Mouse (Mus musculus): ENCODE data around the gene A930017K11Rik. TPM values are rescaled to one million over a fixed set of nuclear protein-coding genes. Genes with fewer than 3 reads are reported as not detected.

A930017K11Rik gene
- polyA plus RNA-seq, 1 experiment from 2014 or later, result not detected

GRCm38 (mm10) chr17:25944366-25945163 is 7.8 kb downstream of the A930017K11Rik start, which contains the start of the genes Pigq and Nhlrc4:
Gene Pigq (minus strand): TSS chr17:25944936.
Gene Nhlrc4 (minus strand): TSS chr17:25944961.
- H3K9me3 ChIP-seq (ENCODE audit: low read length), result no peaks in the 10 kb centered on the region
- no peaks in the 10 kb centered on the region for H3K27me3 ChIP-seq (replicated peaks; ENCODE audit: insufficient read depth, low read length)
- H3K27ac ChIP-seq (ENCODE audit: low read length), result no peak within 1 kb of the TSS
- DNase-seq (ENCODE audit: low spot score) (no peak), ATAC-seq (no peak)
- H3K4me3 ChIP-seq (ENCODE audit: low read depth, low read length), result no peak within 1 kb of the TSS
- H3K36me3 ChIP-seq (ENCODE audit: insufficient read depth, low read length), result no peaks in the 10 kb centered on the region
- H3K4me2 ChIP-seq (replicated peaks; ENCODE audit: low read depth, low read length), result no peak within 1 kb of the TSS
- WGBS, result 35% methylated on average over 5 of the region's 6 CpGs
- H3K4me1 ChIP-seq (ENCODE audit: insufficient read depth, low read depth, low read length), result peaks cover 8% of the 10 kb centered on the region; the same call in 1 of the 2 replicates
- H3K9ac ChIP-seq (replicated peaks; ENCODE audit: low read depth), result no peak within 1 kb of the TSS
- no peak for TF ChIP-seq EP300 (IDR thresholded peaks at IDR 0.05)
- TF ChIP-seq CTCF (IDR thresholded peaks at IDR 0.05), result no peak

- H3K4me1 ChIP-seq (ENCODE audit: insufficient read depth, low read depth, low read length), result peaks cover 8% of the 10 kb centered on the region; the same call in 1 of the 2 replicates
- WGBS, result 64% methylated on average over 9 of the region's 9 CpGs
- TF ChIP-seq EP300 (IDR thresholded peaks at IDR 0.05), result no peak
- no peak for TF ChIP-seq CTCF (IDR thresholded peaks at IDR 0.05)
- no peak overlapping the region for H3K9ac ChIP-seq (replicated peaks; ENCODE audit: low read depth)
- no peaks in the 10 kb centered on the region for H3K36me3 ChIP-seq (ENCODE audit: insufficient read depth, low read length)
- no peaks in the 10 kb centered on the region for H3K27me3 ChIP-seq (replicated peaks; ENCODE audit: insufficient read depth, low read length)
- ATAC-seq (no peak), DNase-seq (ENCODE audit: low spot score) (no peak)
- no peak overlapping the region for H3K4me3 ChIP-seq (ENCODE audit: low read depth, low read length)
- no peak overlapping the region for H3K27ac ChIP-seq (ENCODE audit: low read length)
- no peak overlapping the region for H3K4me2 ChIP-seq (replicated peaks; ENCODE audit: low read depth, low read length)
- H3K9me3 ChIP-seq (ENCODE audit: low read length), result no peaks in the 10 kb centered on the region
Observed at GRCm38 (mm10) chr17:25943769-25944168, 8.6 kb downstream of the A930017K11Rik start.

DNA sequence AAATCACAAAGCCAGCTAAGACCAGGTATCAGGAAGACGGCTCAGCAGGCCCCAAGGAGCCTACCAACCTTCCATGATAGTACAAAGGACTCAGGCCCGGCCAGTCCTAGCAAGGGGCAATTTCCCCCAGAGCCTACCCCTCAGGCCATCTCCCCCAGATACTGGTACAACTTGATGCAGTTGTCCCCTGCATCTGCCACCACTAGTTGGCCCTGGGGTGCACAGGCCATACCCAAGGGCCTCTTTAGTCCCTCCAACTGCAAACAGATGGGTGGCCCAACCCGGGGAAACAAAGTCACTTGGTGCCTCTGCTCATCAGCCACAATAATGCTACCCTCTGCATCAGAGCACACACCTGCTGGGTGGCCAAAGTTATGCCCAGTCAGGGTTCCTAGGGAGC is 9.1 kb downstream of the A930017K11Rik start:
- WGBS, result 92% methylated on average over 3 of the region's 3 CpGs
- TF ChIP-seq CTCF (IDR thresholded peaks at IDR 0.05) (no peak), EP300 (IDR thresholded peaks at IDR 0.05) (no peak)
- DNase-seq (ENCODE audit: low spot score) (no peak), ATAC-seq (no peak)
- Histone ChIP-seq H3K36me3 (ENCODE audit: insufficient read depth, low read length) (no peaks in the 10 kb centered on the region), H3K4me2 (replicated peaks; ENCODE audit: low read depth, low read length) (no peak overlapping the region), H3K4me1 (ENCODE audit: insufficient read depth, low read depth, low read length) (peaks cover 8% of the 10 kb centered on the region; the same call in 1 of the 2 replicates), H3K27ac (ENCODE audit: low read length) (no peak overlapping the region), H3K9ac (replicated peaks; ENCODE audit: low read depth) (no peak overlapping the region), H3K27me3 (replicated peaks; ENCODE audit: insufficient read depth, low read length) (no peaks in the 10 kb centered on the region), H3K4me3 (ENCODE audit: low read depth, low read length) (no peak overlapping the region), H3K9me3 (ENCODE audit: low read length) (no peaks in the 10 kb centered on the region)

GRCm38 (mm10) chr17:25942597-25943151 is 9.7 kb downstream of the A930017K11Rik start:
- Histone ChIP-seq H3K27me3 (replicated peaks; ENCODE audit: insufficient read depth, low read length) (no peaks in the 10 kb centered on the region), H3K4me3 (ENCODE audit: low read depth, low read length) (no peak overlapping the region), H3K9ac (replicated peaks; ENCODE audit: low read depth) (no peak overlapping the region), H3K36me3 (ENCODE audit: insufficient read depth, low read length) (no peaks in the 10 kb centered on the region), H3K4me2 (replicated peaks; ENCODE audit: low read depth, low read length) (no peak overlapping the region), H3K27ac (ENCODE audit: low read length) (no peak overlapping the region), H3K9me3 (ENCODE audit: low read length) (no peaks in the 10 kb centered on the region), H3K4me1 (ENCODE audit: insufficient read depth, low read depth, low read length) (peaks cover 8% of the 10 kb centered on the region; the same call in 1 of the 2 replicates)
- peak; percentile 14 for DNase-seq (ENCODE audit: low spot score)
- WGBS, result 74% methylated on average over 2 of the region's 2 CpGs
- peak; percentile 29; the same call in 1 of the 2 replicates for ATAC-seq
- TF ChIP-seq EP300 (IDR thresholded peaks at IDR 0.05), result no peak
- no peak for TF ChIP-seq CTCF (IDR thresholded peaks at IDR 0.05)

- peak overlapping the region; percentile 82 for H3K4me3 ChIP-seq (ENCODE audit: low read depth, low read length)
- peaks cover 5% of the 10 kb centered on the region for H3K36me3 ChIP-seq (ENCODE audit: insufficient read depth, low read length)
- H3K4me2 ChIP-seq (replicated peaks; ENCODE audit: low read depth, low read length), result peak overlapping the region; percentile 58
- no peaks in the 10 kb centered on the region for H3K9me3 ChIP-seq (ENCODE audit: low read length)
- peak overlapping the region; percentile 87 for H3K27ac ChIP-seq (ENCODE audit: low read length)
- peak; percentile 75 for DNase-seq (ENCODE audit: low spot score)
- peak; percentile 83 for ATAC-seq
- TF ChIP-seq CTCF (IDR thresholded peaks at IDR 0.05) (no peak), EP300 (IDR thresholded peaks at IDR 0.05) (no peak)
- H3K4me1 ChIP-seq (ENCODE audit: insufficient read depth, low read depth, low read length), result peaks cover 8% of the 10 kb centered on the region; the same call in 1 of the 2 replicates
- no peaks in the 10 kb centered on the region for H3K27me3 ChIP-seq (replicated peaks; ENCODE audit: insufficient read depth, low read length)
- 4% methylated on average over 51 of the region's 54 CpGs for WGBS
- H3K9ac ChIP-seq (replicated peaks; ENCODE audit: low read depth), result peak overlapping the region; percentile 96
Observed at GRCm38 (mm10) chr17:25941511-25942241, 10.7 kb downstream of the A930017K11Rik start.

- H3K4me2 ChIP-seq (replicated peaks; ENCODE audit: low read depth, low read length), result no peak overlapping the region
- 88% methylated on average over 1 of the region's 1 CpGs for WGBS
- H3K9me3 ChIP-seq (ENCODE audit: low read length), result no peaks in the 10 kb centered on the region
- H3K4me3 ChIP-seq (ENCODE audit: low read depth, low read length), result no peak overlapping the region
- no peaks in the 10 kb centered on the region for H3K27me3 ChIP-seq (replicated peaks; ENCODE audit: insufficient read depth, low read length)
- ATAC-seq (no peak), DNase-seq (ENCODE audit: low spot score) (no peak)
- H3K36me3 ChIP-seq (ENCODE audit: insufficient read depth, low read length), result peaks cover 50% of the 10 kb centered on the region
- H3K4me1 ChIP-seq (ENCODE audit: insufficient read depth, low read depth, low read length), result no peaks in the 10 kb centered on the region
- H3K27ac ChIP-seq (ENCODE audit: low read length), result no peak overlapping the region
- no peak for TF ChIP-seq CTCF (IDR thresholded peaks at IDR 0.05)
- no peak for TF ChIP-seq EP300 (IDR thresholded peaks at IDR 0.05)
- H3K9ac ChIP-seq (replicated peaks; ENCODE audit: low read depth), result no peak overlapping the region
Observed at GRCm38 (mm10) chr17:25934526-25934925, 17.8 kb downstream of the A930017K11Rik start.

Measured in lung, postnatal 0 days (tissue).